Mouse (Mus musculus): ENCODE measurements at regions not wholly inside any gene's neighbourhood (a gene's known extent, or its start where the extent isn't known, plus 50 kb on each side); places are given as distances from the start of the nearest gene placed in this dataset.
"Not testable (repeated sequence)": the region's sequence is repeated elsewhere in the genome, so short reads cannot be mapped to it uniquely, and the experiment has no call there.

- TF ChIP-seq CTCF (conservative IDR thresholded peaks at IDR 0.05 in 1 of 2, IDR thresholded peaks at IDR 0.05 in 1 of 2; ENCODE audit: low read depth in 2 of 2, low read length in 2 of 2) = no peak
- no peak for TF ChIP-seq USF2 (conservative IDR thresholded peaks at IDR 0.05; ENCODE audit: low read depth, low read length)
- TF ChIP-seq TCF12 (IDR thresholded peaks at IDR 0.05; ENCODE audit: low read depth, low read length) = no peak
- TF ChIP-seq JUND (conservative IDR thresholded peaks at IDR 0.05; ENCODE audit: low read depth, low read length) = no peak
- no peak for TF ChIP-seq CHD2 (IDR thresholded peaks at IDR 0.05; ENCODE audit: low read length)
- no peak for TF ChIP-seq ZMIZ1 (IDR thresholded peaks at IDR 0.05; ENCODE audit: low read depth, low read length)
- TF ChIP-seq UBTF (IDR thresholded peaks at IDR 0.05; ENCODE audit: low read depth, low read length) = no peak
- no peak for TF ChIP-seq MAZ (IDR thresholded peaks at IDR 0.05; ENCODE audit: low read depth, low read length)
- TF ChIP-seq ETS1 (conservative IDR thresholded peaks at IDR 0.05; ENCODE audit: low read depth, low read length) = no peak
- no peak for TF ChIP-seq CHD1 (IDR thresholded peaks at IDR 0.05; ENCODE audit: low read depth, low read length)
- TF ChIP-seq E2F4 (IDR thresholded peaks at IDR 0.05; ENCODE audit: insufficient replicate concordance, low read depth, low read length) = no peak
- TF ChIP-seq NRF1 (IDR thresholded peaks at IDR 0.05; ENCODE audit: low read depth, low read length) = no peak
- no peak for TF ChIP-seq MXI1 (IDR thresholded peaks at IDR 0.05; ENCODE audit: low read depth, low read length)
- TF ChIP-seq ZNF384 (IDR thresholded peaks at IDR 0.05; ENCODE audit: low read depth, low read length) = no peak
- no peak overlapping the region for H3K27ac ChIP-seq (ENCODE audit: insufficient read depth, low read depth)
- dilution Hi-C loops (cut with MboI; ENCODE audit: extremely low pct_ligation_motif_present, extremely low pct_unique_long_range_greater_than_20kb, low sequenced_read_pairs) (no loop called here), in situ Hi-C loops (cut with MboI; ENCODE audit: low pct_ligation_motif_present, low pct_unique_long_range_greater_than_20kb, low sequenced_read_pairs) (no loop called here)
- no peak overlapping the region for H3K9ac ChIP-seq (ENCODE audit: insufficient read depth, low read depth)
- H3K4me2 ChIP-seq (ENCODE audit: insufficient read depth, low read depth, poor library complexity, severe bottlenecking) = no peak overlapping the region
- no peaks in the 10 kb centered on the region for H3K36me3 ChIP-seq (replicated peaks in 1 of 2; ENCODE audit: control insufficient read depth in 1 of 2, insufficient read depth in 1 of 2, low read length in 1 of 2)
- no peak overlapping the region for H3K4me3 ChIP-seq (replicated peaks in 1 of 3; ENCODE audit: low read depth in 2 of 3, low read length in 2 of 3, poor library complexity in 1 of 3)
- no peaks in the 10 kb centered on the region for H3K79me2 ChIP-seq (replicated peaks; ENCODE audit: control insufficient read depth, extremely low read depth, insufficient read depth, poor library complexity, severe bottlenecking)
- peaks cover 54% of the 10 kb centered on the region for H3K9me3 ChIP-seq (replicated peaks; ENCODE audit: low read length)
- H3K4me1 ChIP-seq (ENCODE audit: control insufficient read depth in 1 of 2, insufficient read depth in 2 of 2) = no peaks in the 10 kb centered on the region
- no peaks in the 10 kb centered on the region for H3K27me3 ChIP-seq (replicated peaks)
- no peak for DNase-seq (ENCODE audit: extremely low read depth)
Measured at GRCm38 (mm10) chr8:114007103-114007502, 126.3 kb upstream of the Nudt7 start.

- in situ Hi-C loops (cut with MboI; ENCODE audit: low pct_ligation_motif_present, low pct_unique_long_range_greater_than_20kb, low sequenced_read_pairs) = no loop called here
Measured at GRCm38 (mm10) chr8:114018364-114018763, 115.0 kb upstream of the Nudt7 start.

GRCm38 (mm10) chr8:114030141-114030540 lies 103.2 kb upstream of the Nudt7 start:
- in situ Hi-C loops (cut with MboI; ENCODE audit: low pct_ligation_motif_present, low pct_unique_long_range_greater_than_20kb, low sequenced_read_pairs); DNase-seq (ENCODE audit: extremely low read depth); H3K9ac ChIP-seq (ENCODE audit: insufficient read depth, low read depth); H3K27me3 ChIP-seq (replicated peaks); H3K4me3 ChIP-seq (replicated peaks in 1 of 3; ENCODE audit: low read depth in 2 of 3, low read length in 2 of 3, poor library complexity in 1 of 3); H3K36me3 ChIP-seq (replicated peaks in 1 of 2; ENCODE audit: control insufficient read depth in 1 of 2, insufficient read depth in 1 of 2, low read length in 1 of 2); H3K4me1 ChIP-seq (ENCODE audit: control insufficient read depth in 1 of 2, insufficient read depth in 2 of 2); H3K27ac ChIP-seq (ENCODE audit: insufficient read depth, low read depth); H3K4me2 ChIP-seq (ENCODE audit: insufficient read depth, low read depth, poor library complexity, severe bottlenecking); dilution Hi-C loops (cut with MboI; ENCODE audit: extremely low pct_ligation_motif_present, extremely low pct_unique_long_range_greater_than_20kb, low sequenced_read_pairs); H3K79me2 ChIP-seq (replicated peaks; ENCODE audit: control insufficient read depth, extremely low read depth, insufficient read depth, poor library complexity, severe bottlenecking): not testable (repeated sequence)
- peaks cover 52% of the 10 kb centered on the region for H3K9me3 ChIP-seq (replicated peaks; ENCODE audit: low read length)

More at GRCm38 (mm10) chr8:114018364-114018763, 115.0 kb upstream of the Nudt7 start:
- no peaks in the 10 kb centered on the region for H3K79me2 ChIP-seq (replicated peaks; ENCODE audit: control insufficient read depth, extremely low read depth, insufficient read depth, poor library complexity, severe bottlenecking)
- no peaks in the 10 kb centered on the region for H3K36me3 ChIP-seq (replicated peaks in 1 of 2; ENCODE audit: control insufficient read depth in 1 of 2, insufficient read depth in 1 of 2, low read length in 1 of 2)
- H3K9ac ChIP-seq (ENCODE audit: insufficient read depth, low read depth) = no peak overlapping the region
- dilution Hi-C loops (cut with MboI; ENCODE audit: extremely low pct_ligation_motif_present, extremely low pct_unique_long_range_greater_than_20kb, low sequenced_read_pairs) = no loop called here
- no peak overlapping the region for H3K4me3 ChIP-seq (replicated peaks in 1 of 3; ENCODE audit: low read depth in 2 of 3, low read length in 2 of 3, poor library complexity in 1 of 3)
- H3K9me3 ChIP-seq (replicated peaks; ENCODE audit: low read length) = peaks cover 55% of the 10 kb centered on the region
- no peak for DNase-seq (ENCODE audit: extremely low read depth)
- no peak overlapping the region for H3K27ac ChIP-seq (ENCODE audit: insufficient read depth, low read depth)
- H3K27me3 ChIP-seq (replicated peaks) = no peaks in the 10 kb centered on the region
- TF ChIP-seq CHD1 (IDR thresholded peaks at IDR 0.05; ENCODE audit: low read depth, low read length) (no peak), JUND (conservative IDR thresholded peaks at IDR 0.05; ENCODE audit: low read depth, low read length) (no peak), RCOR1 (conservative IDR thresholded peaks at IDR 0.05; ENCODE audit: low read depth, low read length) (no peak), NELFE (IDR thresholded peaks at IDR 0.05; ENCODE audit: low read depth, low read length) (no peak), SMC3 (IDR thresholded peaks at IDR 0.05; ENCODE audit: low read depth, low read length) (no peak), E2F4 (IDR thresholded peaks at IDR 0.05; ENCODE audit: insufficient replicate concordance, low read depth, low read length) (no peak), NRF1 (IDR thresholded peaks at IDR 0.05; ENCODE audit: low read depth, low read length) (no peak), POLR2A (IDR thresholded peaks at IDR 0.05; ENCODE audit: low read depth, low read length) (no peak), MAFK (IDR thresholded peaks at IDR 0.05; ENCODE audit: insufficient replicate concordance, low read length) (no peak), ETS1 (conservative IDR thresholded peaks at IDR 0.05; ENCODE audit: low read depth, low read length) (no peak), ZC3H11A (IDR thresholded peaks at IDR 0.05; ENCODE audit: low read depth, low read length) (no peak), MXI1 (IDR thresholded peaks at IDR 0.05; ENCODE audit: low read depth, low read length) (no peak)
- H3K4me1 ChIP-seq (ENCODE audit: control insufficient read depth in 1 of 2, insufficient read depth in 2 of 2) = no peaks in the 10 kb centered on the region
- H3K4me2 ChIP-seq (ENCODE audit: insufficient read depth, low read depth, poor library complexity, severe bottlenecking) = no peak overlapping the region
